Mouse (Mus musculus) CH12.LX (cell line): ENCODE measurements around the gene Nop2. TPM values are rescaled to one million over a fixed set of nuclear protein-coding genes. Genes with fewer than 3 reads are reported as not detected.

Experiments
- DNase-seq: peaks from one replicate; pipeline ENCODE4 v3.0.0-alpha.2; 2013; ENCODE audit errors: extremely low read depth
- H3K27ac ChIP-seq: 2 replicates; pipeline ENCODE4 v1.5.1; 2012; ENCODE audit warnings: low read depth, mild to moderate bottlenecking, control low read depth, moderate library complexity; ENCODE audit not compliant: insufficient read depth
- H3K27me3 ChIP-seq: replicated peaks from 2 replicates; pipeline ENCODE3; 2012; ENCODE audit warnings: inconsistent platforms
- H3K36me3 ChIP-seq, 2 experiments: replicated peaks in 1 of 2; 2 replicates each; pipeline versions ENCODE3 to v1.6.1; 2012; ENCODE audit warnings: inconsistent platforms in 1 of 2, low read length in 1 of 2, mild to moderate bottlenecking in 1 of 2, mixed read lengths in 1 of 2, moderate library complexity in 1 of 2; ENCODE audit not compliant: control insufficient read depth in 1 of 2, insufficient read depth in 1 of 2
- H3K4me1 ChIP-seq, 2 experiments: 2 replicates each; pipeline ENCODE4 v1.6.1; 2012; ENCODE audit warnings: inconsistent platforms in 1 of 2, moderate library complexity in 1 of 2; ENCODE audit not compliant: insufficient read depth in 2 of 2, control insufficient read depth in 1 of 2
- H3K4me2 ChIP-seq: 2 replicates; pipeline ENCODE4 v1.6.1; 2012; ENCODE audit warnings: low read depth, mild to moderate bottlenecking, control low read depth; ENCODE audit not compliant: poor library complexity, insufficient read depth, severe bottlenecking
- H3K4me3 ChIP-seq, 3 experiments: fragments of 150-350 bp in 1 of 3; sonication (generic) in 1 of 3; replicated peaks in 1 of 3; 2 replicates each; pipeline versions ENCODE3 to v1.5.1; 2011 to 2012; ENCODE audit warnings: low read depth in 2 of 3, low read length in 2 of 3, mild to moderate bottlenecking in 2 of 3, moderate library complexity in 2 of 3, control low read depth in 1 of 3, improper control_type of control experiment in 1 of 3, inconsistent platforms in 1 of 3, mixed read lengths in 1 of 3; ENCODE audit not compliant: poor library complexity in 1 of 3
- H3K79me2 ChIP-seq: replicated peaks from 2 replicates; pipeline ENCODE4 v1.6.1; 2012; ENCODE audit warnings: mild to moderate bottlenecking, moderate library complexity; ENCODE audit not compliant: control insufficient read depth, poor library complexity, insufficient read depth, severe bottlenecking; ENCODE audit errors: extremely low read depth
- H3K9ac ChIP-seq: 2 replicates; pipeline ENCODE4 v1.6.1; 2012; ENCODE audit warnings: low read depth, mild to moderate bottlenecking, control low read depth, moderate library complexity; ENCODE audit not compliant: insufficient read depth
- H3K9me3 ChIP-seq: replicated peaks from 2 replicates; pipeline ENCODE3; 2012; ENCODE audit warnings: low read length, inconsistent platforms, mixed read lengths
- BHLHE40 ChIP-seq: IDR thresholded peaks from 2 replicates; pipeline ENCODE4 v1.6.1; 2011; ENCODE audit warnings: mild to moderate bottlenecking, low read depth, low read length, improper control_type of control experiment
- CHD1 ChIP-seq: IDR thresholded peaks from 2 replicates; pipeline ENCODE4 v1.6.1; 2012; ENCODE audit warnings: low read depth, low read length, improper control_type of control experiment, inconsistent platforms
- CHD2 ChIP-seq: IDR thresholded peaks from 2 replicates; pipeline ENCODE4 v1.6.1; 2011; ENCODE audit warnings: low read length, improper control_type of control experiment
- CTCF ChIP-seq, 2 experiments: IDR thresholded peaks in 1 of 2; conservative IDR thresholded peaks in 1 of 2; 2 replicates each; pipeline ENCODE4 v1.5.1; 2011 to 2012; ENCODE audit warnings: low read depth in 2 of 2, low read length in 2 of 2, improper control_type of control experiment in 1 of 2, inconsistent platforms in 1 of 2, mild to moderate bottlenecking in 1 of 2, moderate library complexity in 1 of 2
- E2F4 ChIP-seq: IDR thresholded peaks from 2 replicates; pipeline ENCODE4 v1.6.1; 2011; ENCODE audit warnings: low read depth, low read length, improper control_type of control experiment; ENCODE audit not compliant: insufficient replicate concordance
- ELF1 ChIP-seq: IDR thresholded peaks from 2 replicates; pipeline ENCODE4 v1.6.1; 2014; ENCODE audit warnings: low read depth, mild to moderate bottlenecking, inconsistent platforms, low read length, improper control_type of control experiment
- EP300 ChIP-seq: IDR thresholded peaks from 2 replicates; pipeline ENCODE4 v1.6.1; 2011; ENCODE audit warnings: low read length, improper control_type of control experiment
- ETS1 ChIP-seq: conservative IDR thresholded peaks from 2 replicates; pipeline ENCODE4 v1.6.1; 2012; ENCODE audit warnings: low read depth, mild to moderate bottlenecking, inconsistent platforms, low read length, improper control_type of control experiment, moderate library complexity
- GABPA ChIP-seq: IDR thresholded peaks from 2 replicates; pipeline ENCODE4 v1.6.1; 2012; ENCODE audit warnings: low read depth, low read length, improper control_type of control experiment, inconsistent platforms; ENCODE audit not compliant: insufficient replicate concordance
- HCFC1 ChIP-seq: IDR thresholded peaks from 2 replicates; pipeline ENCODE4 v1.6.1; 2012; ENCODE audit warnings: low read depth, mild to moderate bottlenecking, inconsistent platforms, low read length, improper control_type of control experiment
- IRF4 ChIP-seq: IDR thresholded peaks from 2 replicates; pipeline ENCODE4 v1.6.1; 2014; ENCODE audit warnings: low read depth, mild to moderate bottlenecking, inconsistent platforms, low read length, improper control_type of control experiment
- JUND ChIP-seq: conservative IDR thresholded peaks from 2 replicates; pipeline ENCODE4 v1.6.1; 2011; ENCODE audit warnings: low read depth, low read length, improper control_type of control experiment
- KAT2A ChIP-seq: IDR thresholded peaks from 2 replicates; pipeline ENCODE4 v1.6.1; 2012; ENCODE audit warnings: low read length, improper control_type of control experiment, inconsistent platforms; ENCODE audit not compliant: insufficient replicate concordance
- MAFK ChIP-seq: IDR thresholded peaks from 2 replicates; pipeline ENCODE4 v1.6.1; 2011; ENCODE audit warnings: low read length, improper control_type of control experiment; ENCODE audit not compliant: insufficient replicate concordance
- MAX ChIP-seq: IDR thresholded peaks from 2 replicates; pipeline ENCODE4 v1.6.1; 2011; ENCODE audit warnings: low read length, improper control_type of control experiment
- MAZ ChIP-seq: IDR thresholded peaks from 2 replicates; pipeline ENCODE4 v1.6.1; 2012; ENCODE audit warnings: low read depth, mild to moderate bottlenecking, inconsistent platforms, low read length, improper control_type of control experiment, moderate library complexity
- MXI1 ChIP-seq: IDR thresholded peaks from 2 replicates; pipeline ENCODE4 v1.6.1; 2011; ENCODE audit warnings: mild to moderate bottlenecking, low read depth, low read length, improper control_type of control experiment
- MYC ChIP-seq: IDR thresholded peaks from 2 replicates; pipeline ENCODE4 v1.6.1; 2011; ENCODE audit warnings: low read depth, mild to moderate bottlenecking, improper control_type of control experiment, low read length
- NRF1 ChIP-seq: IDR thresholded peaks from 2 replicates; pipeline ENCODE4 v1.6.1; 2014; ENCODE audit warnings: low read depth, mild to moderate bottlenecking, inconsistent platforms, low read length, improper control_type of control experiment, moderate library complexity
- PAX5 ChIP-seq: IDR thresholded peaks from 2 replicates; pipeline ENCODE4 v1.6.1; 2012; ENCODE audit warnings: low read length, inconsistent platforms, mixed read lengths
- POLR2A ChIP-seq: IDR thresholded peaks from 2 replicates; pipeline ENCODE4 v1.6.1; 2011; ENCODE audit warnings: low read depth, mild to moderate bottlenecking, improper control_type of control experiment, low read length
- POLR2AphosphoS2 ChIP-seq: IDR thresholded peaks from 2 replicates; pipeline ENCODE4 v1.6.1; 2011; ENCODE audit warnings: low read depth, low read length, improper control_type of control experiment
- RAD21 ChIP-seq: IDR thresholded peaks from 2 replicates; pipeline ENCODE4 v1.6.1; 2011; ENCODE audit warnings: low read depth, mild to moderate bottlenecking, low read length, improper control_type of control experiment, moderate library complexity
- SIN3A ChIP-seq: IDR thresholded peaks from 2 replicates; pipeline ENCODE4 v1.6.1; 2012; ENCODE audit warnings: low read length, improper control_type of control experiment, inconsistent platforms
- SMC3 ChIP-seq: IDR thresholded peaks from 2 replicates; pipeline ENCODE4 v1.6.1; 2011; ENCODE audit warnings: low read depth, low read length, improper control_type of control experiment
- TCF12 ChIP-seq: IDR thresholded peaks from 2 replicates; pipeline ENCODE4 v1.6.1; 2014; ENCODE audit warnings: low read depth, mild to moderate bottlenecking, inconsistent platforms, low read length, improper control_type of control experiment
- UBTF ChIP-seq: IDR thresholded peaks from 2 replicates; pipeline ENCODE4 v1.6.1; 2012; ENCODE audit warnings: low read depth, mild to moderate bottlenecking, inconsistent platforms, low read length, improper control_type of control experiment, moderate library complexity
- USF1 ChIP-seq: IDR thresholded peaks from 2 replicates; pipeline ENCODE4 v1.6.1; 2014; ENCODE audit warnings: low read depth, mild to moderate bottlenecking, inconsistent platforms, low read length, improper control_type of control experiment
- USF2 ChIP-seq: conservative IDR thresholded peaks from 2 replicates; pipeline ENCODE4 v1.6.1; 2011; ENCODE audit warnings: low read depth, low read length, improper control_type of control experiment
- ZC3H11A ChIP-seq: IDR thresholded peaks from 2 replicates; pipeline ENCODE4 v1.6.1; 2012; ENCODE audit warnings: low read depth, mild to moderate bottlenecking, inconsistent platforms, low read length, improper control_type of control experiment
- ZKSCAN1 ChIP-seq: IDR thresholded peaks from 2 replicates; pipeline ENCODE4 v1.6.1; 2012; ENCODE audit warnings: low read depth, inconsistent platforms, low read length, improper control_type of control experiment, borderline replicate concordance
- ZMIZ1 ChIP-seq: IDR thresholded peaks from 2 replicates; pipeline ENCODE4 v1.6.1; 2012; ENCODE audit warnings: low read depth, mild to moderate bottlenecking, inconsistent platforms, low read length, improper control_type of control experiment
- dilution Hi-C: fragments of 300-500 bp; cut with MboI; formaldehyde crosslinking; loops from 2 replicates; pipeline ENCODE4 v1.14.3; 2020; ENCODE audit warnings: low sequenced_read_pairs; ENCODE audit not compliant: extremely low pct_unique_long_range_greater_than_20kb, extremely low pct_ligation_motif_present
- in situ Hi-C: fragments of 300-500 bp; cut with MboI; formaldehyde crosslinking; loops from 3 replicates; pipeline ENCODE4 v1.14.3; 2019; ENCODE audit warnings: low sequenced_read_pairs, low pct_ligation_motif_present, low pct_unique_long_range_greater_than_20kb, mixed read lengths
- polyA plus RNA-seq: library from polyadenylated mRNA; unstranded; fragments of >175 nt; gene quantifications from 2 replicates; pipeline ENCODE4 v1.2.1, GENCODE M21; 2012; ENCODE audit warnings: low read depth; ENCODE audit not compliant: insufficient read length
- total RNA-seq, 2 experiments: library from RNA; depleted of rRNA; stranded (reverse); fragments of 300-350 nt in 1 of 2; fragments of >200 nt in 1 of 2; gene quantifications; 2 replicates each; pipeline ENCODE4 v1.2.3; 2012 to 2014

Gene Nop2
- total and polyA plus RNA-seq, 3 experiments: 128 to 175 (median 154) TPM

- no peak overlapping the region for H3K4me3 ChIP-seq
- no peak overlapping the region for H3K27ac ChIP-seq
- no peaks in the 10 kb centered on the region for H3K9me3 ChIP-seq
- no peak overlapping the region for H3K9ac ChIP-seq
- peak; percentile 29 for DNase-seq
- H3K4me1 ChIP-seq: peaks cover 3 to 18% of the 10 kb centered on the region in 2 experiments; a peak in 2 of 4 replicates
- no peak overlapping the region for H3K4me2 ChIP-seq
- peaks cover 21% of the 10 kb centered on the region for H3K79me2 ChIP-seq
- peaks cover 67 to 82% of the 10 kb centered on the region in 2 experiments for H3K36me3 ChIP-seq
- no peaks in the 10 kb centered on the region for H3K27me3 ChIP-seq
- TF ChIP-seq SMC3 (0 out of 2 replicates have a peak, but pooled peaks have one; percentile 1), PAX5 (no peak), IRF4 (no peak)
- TF ChIP-seq, all 38 proteins: peak for 1
- in situ Hi-C loops (no loop called here), dilution Hi-C loops (no loop called here)
Observed at GRCm38 (mm10) chr6:125160558-125160853, 28.8 kb downstream of the Nop2 start.

GRCm38 (mm10) chr6:125160854-125161760, 29.4 kb downstream of the Nop2 start:
- H3K27ac ChIP-seq: no peak overlapping the region
- H3K79me2 ChIP-seq: peaks cover 21% of the 10 kb centered on the region
- peaks cover 3 to 18% of the 10 kb centered on the region in 2 experiments; a peak in 2 of 4 replicates for H3K4me1 ChIP-seq
- no peaks in the 10 kb centered on the region for H3K27me3 ChIP-seq
- no peak overlapping the region for H3K9ac ChIP-seq
- peak; percentile 71 for DNase-seq
- no peak overlapping the region for H3K4me2 ChIP-seq
- no peaks in the 10 kb centered on the region for H3K9me3 ChIP-seq
- no peak overlapping the region for H3K4me3 ChIP-seq
- dilution Hi-C loops: no loop called here
- peaks cover 61 to 76% of the 10 kb centered on the region in 2 experiments for H3K36me3 ChIP-seq
- in situ Hi-C loops: no loop called here
- TF ChIP-seq SMC3 (no peak), MAZ (peak; percentile 10; the same call in 1 of the 2 replicates), MXI1 (no peak), BHLHE40 (no peak), E2F4 (no peak), SIN3A (no peak; the same call in 1 of the 2 replicates), ETS1 (peak; percentile 22; the same call in 1 of the 2 replicates), PAX5 (no peak), MYC (no peak), CHD1 (no peak), JUND (no peak), UBTF (no peak), NRF1 (no peak), CTCF (conservative IDR thresholded peaks at IDR 0.05 in 1 of 2, IDR thresholded peaks at IDR 0.05 in 1 of 2; ENCODE audit: low read depth in 2 of 2, low read length in 2 of 2) (no peak), MAFK (no peak), ZMIZ1 (peak; percentile 91), GABPA (no peak), ZC3H11A (no peak), ZKSCAN1 (no peak), POLR2AphosphoS2 (peak; percentile 100), KAT2A (no peak), RAD21 (no peak), USF1 (no peak), MAX (no peak), ELF1 (no peak), POLR2A (peak; percentile 73), USF2 (no peak), HCFC1 (no peak), EP300 (no peak), TCF12 (0 out of 2 replicates have a peak, but pooled peaks have one; percentile 13), CHD2 (peak; percentile 91)
